Mouse (Mus musculus): ENCODE measurements at regions not wholly inside any gene's neighbourhood (a gene's known extent, or its start where the extent isn't known, plus 50 kb on each side); places are given as distances from the start of the nearest gene placed in this dataset.

- no peak overlapping the region for H3K4me3 ChIP-seq
- H3K27ac ChIP-seq = no peak overlapping the region
- WGBS (ENCODE audit: insufficient replicate concordance) = 64% methylated on average over 1 of the region's 1 CpGs
- no peak overlapping the region for H3K9ac ChIP-seq
- no peak for ATAC-seq
- no peaks in the 10 kb centered on the region for H3K36me3 ChIP-seq
- peaks cover 10% of the 10 kb centered on the region; the same call in 1 of the 2 replicates for H3K9me3 ChIP-seq (replicated peaks)
- no peaks in the 10 kb centered on the region for H3K27me3 ChIP-seq (replicated peaks)
- no peak overlapping the region for H3K4me2 ChIP-seq
- no peaks in the 10 kb centered on the region for H3K4me1 ChIP-seq
Measured at GRCm38 (mm10) chr8:118023451-118023850, 221.7 kb upstream of the Mphosph6 start.

- Histone ChIP-seq H3K4me3 (no peak overlapping the region), H3K9me3 (replicated peaks) (0 out of 2 replicates have a peak, but pooled peaks cover 9% of the 10 kb centered on the region), H3K4me1 (no peaks in the 10 kb centered on the region), H3K27ac (no peak overlapping the region), H3K4me2 (no peak overlapping the region), H3K27me3 (replicated peaks) (no peaks in the 10 kb centered on the region), H3K36me3 (no peaks in the 10 kb centered on the region), H3K9ac (no peak overlapping the region)
- no peak for ATAC-seq
- WGBS (ENCODE audit: insufficient replicate concordance) = 52% methylated on average over 3 of the region's 3 CpGs
Measured at GRCm38 (mm10) chr8:118021978-118022377, 220.2 kb upstream of the Mphosph6 start.

DNA sequence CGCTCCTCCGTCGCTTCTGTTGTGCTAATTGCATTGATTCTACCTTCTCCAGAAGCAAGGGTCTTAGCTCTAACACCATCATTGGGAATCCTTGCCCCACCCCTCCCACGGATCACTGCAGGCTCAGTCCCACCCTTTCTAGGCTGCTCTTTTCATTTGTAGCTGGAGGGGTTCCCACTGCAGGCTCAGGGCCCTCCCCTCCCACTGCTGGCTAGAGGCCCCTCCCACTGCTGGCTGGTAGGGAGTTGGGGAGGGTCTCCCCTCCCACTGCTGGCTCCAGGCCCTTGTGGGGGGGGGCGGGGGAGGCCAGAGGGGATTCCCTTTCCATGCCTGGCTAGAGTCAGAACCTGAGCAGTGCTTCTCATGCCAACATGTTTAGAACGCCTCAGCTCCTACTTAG lies 215.5 kb upstream of the Mphosph6 start:
- Histone ChIP-seq H3K9me3 (replicated peaks) (0 out of 2 replicates have a peak, but pooled peaks cover 9% of the 10 kb centered on the region), H3K27ac (no peak overlapping the region), H3K36me3 (no peaks in the 10 kb centered on the region), H3K9ac (no peak overlapping the region), H3K4me2 (no peak overlapping the region), H3K4me1 (no peaks in the 10 kb centered on the region), H3K4me3 (no peak overlapping the region), H3K27me3 (replicated peaks) (no peaks in the 10 kb centered on the region)
- WGBS (ENCODE audit: insufficient replicate concordance) = 18% methylated on average over 6 of the region's 6 CpGs
- ATAC-seq = no peak

DNA sequence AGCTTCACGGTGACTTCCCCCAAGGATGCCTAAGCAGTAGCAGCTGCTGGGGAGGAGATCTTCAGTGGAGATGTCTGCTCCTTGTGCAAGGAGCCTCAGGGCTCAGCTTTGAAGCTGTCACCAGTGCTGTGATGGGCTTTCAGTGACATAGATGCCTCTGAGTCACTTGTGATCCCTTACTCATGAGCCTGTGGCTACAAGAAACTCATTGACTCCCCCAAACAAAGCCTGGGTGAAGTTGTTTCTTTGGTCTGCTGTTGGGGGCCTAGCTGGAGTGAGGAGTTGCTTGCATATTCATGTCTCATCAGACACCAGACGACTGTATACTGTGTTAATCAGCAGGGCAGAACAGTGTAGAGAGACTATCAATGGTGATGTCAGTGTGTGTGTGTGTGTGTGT lies 203.4 kb upstream of the Mphosph6 start:
- Histone ChIP-seq H3K4me1 (no peaks in the 10 kb centered on the region), H3K9ac (no peak overlapping the region), H3K9me3 (replicated peaks) (no peaks in the 10 kb centered on the region), H3K36me3 (no peaks in the 10 kb centered on the region), H3K27ac (no peak overlapping the region), H3K27me3 (replicated peaks) (no peaks in the 10 kb centered on the region), H3K4me3 (no peak overlapping the region), H3K4me2 (no peak overlapping the region)
- 31% methylated on average over 2 of the region's 2 CpGs for WGBS (ENCODE audit: insufficient replicate concordance)
- no peak for ATAC-seq

DNA sequence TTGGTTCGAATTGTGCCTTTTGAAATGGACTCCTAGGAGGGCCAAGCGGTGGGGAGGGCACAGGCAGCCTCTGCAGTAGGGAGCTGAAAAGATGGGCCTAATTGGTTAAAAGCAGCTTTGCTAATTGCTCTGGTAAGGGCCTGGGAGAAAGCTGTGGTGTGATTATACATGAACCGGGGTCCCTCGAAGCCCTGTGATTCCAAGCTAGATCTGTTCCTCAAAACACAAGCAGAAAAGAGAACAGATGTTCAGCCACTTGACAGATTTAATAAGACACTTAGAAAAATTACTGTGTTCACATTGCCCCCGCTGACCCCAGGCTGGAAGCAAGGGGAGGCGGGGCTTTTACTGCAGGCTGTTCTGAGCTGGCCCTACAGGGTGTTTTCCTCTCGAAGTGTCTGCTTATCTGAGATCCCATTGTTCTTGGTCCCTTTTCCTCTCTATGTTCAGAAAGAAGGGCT lies 202.7 kb upstream of the Mphosph6 start:
- Histone ChIP-seq H3K4me3 (no peak overlapping the region), H3K9ac (no peak overlapping the region), H3K36me3 (no peaks in the 10 kb centered on the region), H3K27ac (no peak overlapping the region), H3K4me2 (no peak overlapping the region), H3K27me3 (replicated peaks) (no peaks in the 10 kb centered on the region), H3K4me1 (no peaks in the 10 kb centered on the region), H3K9me3 (replicated peaks) (no peaks in the 10 kb centered on the region)
- ATAC-seq = no peak
- WGBS (ENCODE audit: insufficient replicate concordance) = 37% methylated on average over 7 of the region's 7 CpGs

DNA sequence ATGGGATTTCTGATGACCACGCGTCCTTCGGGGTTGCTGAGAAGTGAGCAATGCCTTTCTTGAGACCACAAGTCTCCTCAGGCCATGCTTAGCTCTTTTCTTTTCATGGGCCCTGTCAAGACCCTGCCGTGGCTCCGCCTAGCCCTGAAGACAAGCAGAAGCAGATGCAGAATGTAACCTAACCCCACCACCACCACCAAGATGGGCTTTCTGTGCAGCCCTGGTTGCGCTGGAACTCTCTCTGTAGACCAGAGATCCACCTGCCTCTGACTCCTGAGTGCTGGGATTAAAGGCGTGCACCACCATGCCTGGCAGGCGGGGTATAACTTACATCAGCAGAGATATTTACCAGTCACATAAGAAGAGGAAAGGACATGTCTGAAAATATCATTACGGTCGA lies 199.4 kb upstream of the Mphosph6 start:
- H3K36me3 ChIP-seq = no peaks in the 10 kb centered on the region
- no peak overlapping the region for H3K4me2 ChIP-seq
- no peak overlapping the region for H3K9ac ChIP-seq
- H3K27me3 ChIP-seq (replicated peaks) = no peaks in the 10 kb centered on the region
- no peak overlapping the region for H3K4me3 ChIP-seq
- no peaks in the 10 kb centered on the region for H3K9me3 ChIP-seq (replicated peaks)
- no peak overlapping the region for H3K27ac ChIP-seq
- WGBS (ENCODE audit: insufficient replicate concordance) = 81% methylated on average over 10 of the region's 10 CpGs
- no peak for ATAC-seq
- H3K4me1 ChIP-seq = no peaks in the 10 kb centered on the region

- H3K4me3 ChIP-seq = no peak overlapping the region
- no peaks in the 10 kb centered on the region for H3K27me3 ChIP-seq (replicated peaks)
- peaks cover 12% of the 10 kb centered on the region; the same call in 1 of the 2 replicates for H3K9me3 ChIP-seq (replicated peaks)
- H3K36me3 ChIP-seq = no peaks in the 10 kb centered on the region
- 68% methylated on average over 7 of the region's 7 CpGs for WGBS (ENCODE audit: insufficient replicate concordance)
- no peak overlapping the region for H3K4me2 ChIP-seq
- H3K27ac ChIP-seq = no peak overlapping the region
- H3K4me1 ChIP-seq = no peaks in the 10 kb centered on the region
- no peak overlapping the region for H3K9ac ChIP-seq
- no peak for ATAC-seq
Measured at GRCm38 (mm10) chr8:117991826-117992225, 190.1 kb upstream of the Mphosph6 start.

DNA sequence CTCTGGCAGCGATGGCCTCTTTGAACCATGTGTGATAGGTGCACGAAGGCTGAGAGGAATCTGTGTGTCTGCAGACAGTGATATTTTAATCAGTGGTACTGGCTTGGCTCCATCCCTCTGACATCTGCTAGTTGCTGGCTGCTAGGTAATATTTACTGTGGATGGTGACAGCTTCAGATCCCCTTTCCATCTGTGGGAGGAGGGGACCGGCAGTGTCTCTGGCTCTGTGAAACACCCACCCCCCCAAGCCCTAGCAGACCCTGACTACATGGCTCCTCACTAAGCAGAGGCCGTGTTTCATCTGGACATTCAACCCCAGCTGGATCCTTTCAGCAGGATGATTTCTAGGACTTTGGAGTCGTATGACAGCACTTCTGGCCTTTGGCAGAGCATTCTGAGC lies 187.0 kb upstream of the Mphosph6 start:
- H3K4me2 ChIP-seq = no peak overlapping the region
- H3K4me3 ChIP-seq = no peak overlapping the region
- H3K27me3 ChIP-seq (replicated peaks) = no peaks in the 10 kb centered on the region
- no peak overlapping the region for H3K9ac ChIP-seq
- no peaks in the 10 kb centered on the region for H3K36me3 ChIP-seq
- H3K9me3 ChIP-seq (replicated peaks) = peaks cover 12% of the 10 kb centered on the region
- no peak overlapping the region for H3K27ac ChIP-seq
- 54% methylated on average over 5 of the region's 5 CpGs for WGBS (ENCODE audit: insufficient replicate concordance)
- no peak for ATAC-seq
- no peaks in the 10 kb centered on the region for H3K4me1 ChIP-seq

- WGBS (ENCODE audit: insufficient replicate concordance) = 62% methylated on average over 5 of the region's 5 CpGs
- no peak for ATAC-seq
- peaks cover 10% of the 10 kb centered on the region for H3K9me3 ChIP-seq (replicated peaks)
- H3K36me3 ChIP-seq = no peaks in the 10 kb centered on the region
- no peak overlapping the region for H3K4me2 ChIP-seq
- no peaks in the 10 kb centered on the region for H3K27me3 ChIP-seq (replicated peaks)
- H3K9ac ChIP-seq = no peak overlapping the region
- H3K4me1 ChIP-seq = no peaks in the 10 kb centered on the region
- no peak overlapping the region for H3K4me3 ChIP-seq
- no peak overlapping the region for H3K27ac ChIP-seq
Measured at GRCm38 (mm10) chr8:117968306-117968705, 166.6 kb upstream of the Mphosph6 start.

GRCm38 (mm10) chr8:117966556-117966955 lies 164.8 kb upstream of the Mphosph6 start:
- Histone ChIP-seq H3K27ac (no peak overlapping the region), H3K4me1 (no peaks in the 10 kb centered on the region), H3K4me3 (no peak overlapping the region), H3K9me3 (replicated peaks) (peaks cover 11% of the 10 kb centered on the region), H3K9ac (no peak overlapping the region), H3K4me2 (no peak overlapping the region), H3K27me3 (replicated peaks) (no peaks in the 10 kb centered on the region), H3K36me3 (no peaks in the 10 kb centered on the region)
- ATAC-seq = no peak
- WGBS (ENCODE audit: insufficient replicate concordance) = 74% methylated on average over 5 of the region's 5 CpGs

- H3K4me3 ChIP-seq = no peak overlapping the region
- WGBS (ENCODE audit: insufficient replicate concordance) = 79% methylated on average over 13 of the region's 13 CpGs
Measured at GRCm38 (mm10) chr8:117963426-117963825, 161.7 kb upstream of the Mphosph6 start.

GRCm38 (mm10) chr8:117962666-117963065 lies 160.9 kb upstream of the Mphosph6 start:
- Histone ChIP-seq H3K4me3 (no peak overlapping the region), H3K9me3 (replicated peaks) (peaks cover 19% of the 10 kb centered on the region), H3K36me3 (no peaks in the 10 kb centered on the region), H3K9ac (no peak overlapping the region), H3K4me1 (no peaks in the 10 kb centered on the region), H3K4me2 (no peak overlapping the region), H3K27ac (no peak overlapping the region), H3K27me3 (replicated peaks) (no peaks in the 10 kb centered on the region)
- 64% methylated on average over 8 of the region's 8 CpGs for WGBS (ENCODE audit: insufficient replicate concordance)
- no peak for ATAC-seq

More at GRCm38 (mm10) chr8:117963426-117963825, 161.7 kb upstream of the Mphosph6 start:
- Histone ChIP-seq H3K27ac (no peak overlapping the region), H3K27me3 (replicated peaks) (no peaks in the 10 kb centered on the region), H3K4me1 (no peaks in the 10 kb centered on the region), H3K36me3 (no peaks in the 10 kb centered on the region), H3K9ac (no peak overlapping the region), H3K9me3 (replicated peaks) (peaks cover 19% of the 10 kb centered on the region), H3K4me2 (no peak overlapping the region)
- no peak for ATAC-seq

DNA sequence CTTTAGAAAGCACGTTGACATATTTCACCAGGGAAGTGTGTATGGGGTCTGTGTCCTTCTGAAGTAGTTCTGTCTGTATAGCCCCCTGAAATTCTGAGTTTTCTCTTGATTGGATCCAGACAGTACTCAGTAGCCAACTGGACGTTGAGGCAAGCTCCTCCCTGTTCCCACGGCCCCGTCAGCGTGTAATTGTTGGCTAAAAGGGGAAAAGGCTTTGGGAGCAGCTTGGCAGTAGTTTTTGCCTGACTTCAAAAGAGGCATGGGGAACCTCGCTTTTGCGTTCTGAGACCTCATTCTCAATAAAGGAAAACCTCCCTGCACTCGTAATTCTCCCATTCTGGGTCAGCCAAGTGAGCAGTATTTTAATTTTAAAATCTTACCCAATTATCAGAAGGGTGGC lies 157.8 kb upstream of the Mphosph6 start:
- ATAC-seq = no peak
- no peaks in the 10 kb centered on the region for H3K4me1 ChIP-seq
- no peak overlapping the region for H3K9ac ChIP-seq
- 76% methylated on average over 8 of the region's 8 CpGs for WGBS (ENCODE audit: insufficient replicate concordance)
- H3K27me3 ChIP-seq (replicated peaks) = no peaks in the 10 kb centered on the region
- H3K36me3 ChIP-seq = no peaks in the 10 kb centered on the region
- H3K9me3 ChIP-seq (replicated peaks) = peaks cover 16% of the 10 kb centered on the region
- H3K4me2 ChIP-seq = no peak overlapping the region
- H3K27ac ChIP-seq = no peak overlapping the region
- H3K4me3 ChIP-seq = no peak overlapping the region

All from liver, embryonic 12.5 days (tissue).